Mouse (Mus musculus): ENCODE data around the gene Zfp652. TPM values are rescaled to one million over a fixed set of nuclear protein-coding genes. Genes with fewer than 3 reads are reported as not detected.

Zfp652 gene
- polyA plus RNA-seq, 1 experiment from 2014 or later, result 26.4 TPM

GRCm38 (mm10) chr11:95830411-95831275, 118.2 kb downstream of the Zfp652 start:
- ATAC-seq (no peak), DNase-seq (ENCODE audit: low read depth, low spot score) (no peak)
- CTCF ChIA-PET, result no interaction called here
- peaks cover 7% of the 10 kb centered on the region for H3K27me3 ChIP-seq
- in situ Hi-C loops (cut with MboI; ENCODE audit: low pct_unique_long_range_greater_than_20kb), result no loop called here
- TF ChIP-seq CTCF (IDR thresholded peaks at IDR 0.05), result no peak
- POLR2A ChIA-PET, result no interaction called here

DNA sequence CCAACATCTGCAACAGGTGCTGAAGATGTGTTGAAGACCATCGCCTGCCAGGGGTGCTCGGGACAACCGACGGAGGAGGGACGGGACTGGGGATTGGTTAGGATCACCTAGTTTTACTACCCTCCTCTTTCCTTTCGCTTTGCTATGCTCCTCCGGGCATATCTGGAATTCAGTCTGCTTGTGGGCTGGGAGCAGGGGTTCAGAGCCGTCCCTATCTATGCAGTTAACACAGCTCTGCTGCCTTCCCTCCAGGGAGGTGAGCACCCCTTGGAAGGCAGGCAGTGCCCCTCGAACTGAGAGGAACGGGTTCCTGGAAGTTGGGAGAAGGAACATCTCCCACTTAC, 118.8 kb downstream of the Zfp652 start:
- no peak for ATAC-seq

GRCm38 (mm10) chr11:95831641-95832040, 119.2 kb downstream of the Zfp652 start:
- ChIA-PET POLR2A (no interaction called here), CTCF (no interaction called here)
- in situ Hi-C loops (cut with MboI; ENCODE audit: low pct_unique_long_range_greater_than_20kb), result no loop called here
- H3K27me3 ChIP-seq, result peaks cover 7% of the 10 kb centered on the region
- DNase-seq (ENCODE audit: low read depth, low spot score) (no peak), ATAC-seq (no peak)
- TF ChIP-seq CTCF (IDR thresholded peaks at IDR 0.05), result no peak

More for the DNA sequence above, 118.8 kb downstream of the Zfp652 start:
- CTCF ChIA-PET, result no interaction called here
- DNase-seq (ENCODE audit: low read depth, low spot score), result no peak
- no peak for TF ChIP-seq CTCF (IDR thresholded peaks at IDR 0.05)
- POLR2A ChIA-PET, result no interaction called here
- peaks cover 7% of the 10 kb centered on the region for H3K27me3 ChIP-seq
- in situ Hi-C loops (cut with MboI; ENCODE audit: low pct_unique_long_range_greater_than_20kb), result no loop called here

GRCm38 (mm10) chr11:95832129-95833005, 119.9 kb downstream of the Zfp652 start:
- ATAC-seq (no peak), DNase-seq (ENCODE audit: low read depth, low spot score) (no peak)
- peaks cover 7% of the 10 kb centered on the region for H3K27me3 ChIP-seq
- TF ChIP-seq CTCF (IDR thresholded peaks at IDR 0.05), result no peak
- CTCF ChIA-PET, result interaction anchor here (1.0 kb wide), 1 partner anchor 18 kb away, joined by 3 read pairs; no protein-coding TSS in a partner anchor
- POLR2A ChIA-PET, result no interaction called here
- in situ Hi-C loops (cut with MboI; ENCODE audit: low pct_unique_long_range_greater_than_20kb), result no loop called here

DNA sequence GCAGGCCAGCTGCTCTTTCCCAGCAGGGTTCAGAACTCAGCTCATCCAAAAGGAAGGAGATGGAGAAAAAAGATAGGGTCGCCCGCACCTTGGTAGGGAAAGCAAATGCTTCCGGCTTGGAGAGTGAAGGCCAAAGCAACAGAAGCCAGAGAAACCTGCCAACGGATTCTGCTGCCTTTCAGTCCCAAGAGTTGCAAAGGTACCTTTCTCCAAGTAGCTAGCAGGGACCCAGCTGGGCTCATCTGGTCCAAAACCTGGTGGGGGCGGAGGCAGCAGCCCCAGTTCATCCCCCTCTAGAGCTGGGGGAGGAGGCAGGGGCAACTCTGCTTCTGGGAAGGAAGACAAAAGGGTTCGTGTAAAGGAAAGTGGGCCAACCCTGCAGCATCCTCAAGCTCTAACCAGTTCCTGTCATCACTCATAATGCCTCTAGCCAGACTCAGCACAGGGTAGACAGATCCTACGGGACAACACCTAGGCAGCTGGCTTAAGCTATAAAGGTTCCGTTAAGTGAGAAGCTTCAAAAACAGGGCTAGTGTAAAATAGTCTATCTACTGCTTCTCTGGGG, 120.6 kb downstream of the Zfp652 start:
- no peak for ATAC-seq
- CTCF ChIA-PET, result interaction anchor here (1.0 kb wide), 1 partner anchor 18 kb away, joined by 3 read pairs; no protein-coding TSS in a partner anchor
- in situ Hi-C loops (cut with MboI; ENCODE audit: low pct_unique_long_range_greater_than_20kb), result no loop called here
- no peak for TF ChIP-seq CTCF (IDR thresholded peaks at IDR 0.05)
- H3K27me3 ChIP-seq, result peaks cover 7% of the 10 kb centered on the region
- POLR2A ChIA-PET, result no interaction called here
- DNase-seq (ENCODE audit: low read depth, low spot score), result no peak

- TF ChIP-seq CTCF (IDR thresholded peaks at IDR 0.05), result no peak
- POLR2A ChIA-PET, result no interaction called here
- CTCF ChIA-PET, result no interaction called here
- ATAC-seq (no peak), DNase-seq (ENCODE audit: low read depth, low spot score) (no peak)
- in situ Hi-C loops (cut with MboI; ENCODE audit: low pct_unique_long_range_greater_than_20kb), result no loop called here
- H3K27me3 ChIP-seq, result peaks cover 7% of the 10 kb centered on the region
Measured at GRCm38 (mm10) chr11:95833631-95834142, 121.2 kb downstream of the Zfp652 start.

- no peak for TF ChIP-seq CTCF (IDR thresholded peaks at IDR 0.05)
- POLR2A ChIA-PET, result no interaction called here
- CTCF ChIA-PET, result interaction anchor here (1.9 kb wide), 1 partner anchor 10 kb away, joined by 6 read pairs; the partner anchor contains the start of gene Phospho1
- DNase-seq (ENCODE audit: low read depth, low spot score), result no peak
- peaks cover 7% of the 10 kb centered on the region for H3K27me3 ChIP-seq
- in situ Hi-C loops (cut with MboI; ENCODE audit: low pct_unique_long_range_greater_than_20kb), result no loop called here
- no peak for ATAC-seq
Measured at GRCm38 (mm10) chr11:95834143-95834667, 121.7 kb downstream of the Zfp652 start.

DNA sequence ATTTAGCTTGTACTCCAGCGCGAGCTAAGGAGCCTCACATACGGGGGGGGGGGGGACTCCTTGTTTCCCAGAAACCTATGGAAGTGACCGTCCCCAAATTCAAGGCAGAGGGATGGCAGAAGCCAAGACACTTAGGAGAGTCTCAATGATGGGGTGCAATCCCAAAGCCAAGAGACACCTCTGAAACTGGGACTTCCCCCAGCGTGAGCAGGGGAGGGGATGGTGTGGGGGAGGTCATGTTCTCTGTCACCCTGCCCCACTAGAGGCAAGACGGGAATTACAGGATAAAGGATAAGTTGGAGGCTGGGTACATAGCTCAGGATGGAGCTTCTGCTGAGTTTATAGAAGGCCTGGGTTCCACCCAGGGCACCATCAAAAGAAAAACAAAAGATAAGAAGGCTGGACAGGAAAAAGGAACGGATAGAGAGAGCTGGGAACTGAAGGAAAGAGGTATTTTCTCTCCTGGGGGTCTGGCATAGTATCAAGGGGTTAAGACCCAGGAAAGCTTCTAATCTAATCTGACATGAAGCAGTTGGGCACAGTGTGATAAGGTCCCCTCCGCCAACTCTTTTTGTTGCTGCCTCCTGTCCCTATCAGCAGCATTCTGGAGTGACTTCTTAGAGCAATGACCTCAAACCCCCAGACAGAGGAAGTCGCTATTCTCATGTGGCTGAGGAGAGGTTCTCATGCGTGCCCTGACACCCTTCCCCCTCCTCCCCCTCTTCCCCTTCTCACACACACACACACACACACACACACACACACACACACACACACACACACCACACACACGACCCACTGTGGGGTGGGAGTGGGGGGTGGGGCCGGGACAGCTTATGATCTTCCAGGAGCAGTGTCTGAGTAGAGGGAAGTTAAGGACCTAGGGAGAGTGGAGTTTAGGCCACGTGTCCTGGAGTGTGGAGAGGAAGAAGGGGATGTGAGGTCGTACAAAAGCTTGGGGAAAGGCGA, 122.6 kb downstream of the Zfp652 start:
- ChIA-PET POLR2A (interaction anchor here (0.6 kb wide), 1 partner anchor 57 kb away, joined by 3 read pairs; no protein-coding TSS in a partner anchor), CTCF (interaction anchor here (0.9 to 1.9 kb wide), 2 partner anchors 7 to 10 kb away, joined by 3 to 6 read pairs; partner anchors contain the start of gene Phospho1)
- no peak for TF ChIP-seq CTCF (IDR thresholded peaks at IDR 0.05)
- ATAC-seq (no peak), DNase-seq (ENCODE audit: low read depth, low spot score) (no peak)
- H3K27me3 ChIP-seq, result peaks cover 7% of the 10 kb centered on the region
- in situ Hi-C loops (cut with MboI; ENCODE audit: low pct_unique_long_range_greater_than_20kb), result no loop called here

DNA sequence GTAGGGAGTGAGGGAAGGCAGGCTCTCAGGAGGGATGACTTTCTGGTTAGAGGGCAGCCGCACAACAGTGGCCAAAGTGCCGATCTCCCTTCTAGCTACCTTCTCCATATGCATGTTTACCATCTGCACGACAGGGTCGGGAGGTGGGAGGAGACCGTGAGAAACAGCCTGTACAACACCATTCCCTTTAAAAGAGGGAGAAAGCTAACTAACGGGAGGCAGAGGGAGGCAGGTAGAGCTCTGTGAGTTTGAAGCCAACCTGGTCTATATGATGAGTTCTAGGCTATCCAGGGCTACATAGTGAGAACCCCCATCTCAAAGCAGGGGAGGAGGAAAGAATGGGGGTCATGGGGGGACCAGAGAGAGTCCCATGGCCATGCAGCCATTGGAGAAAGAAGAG, 123.4 kb downstream of the Zfp652 start:
- no peak for TF ChIP-seq CTCF (IDR thresholded peaks at IDR 0.05)
- DNase-seq (ENCODE audit: low read depth, low spot score) (no peak), ATAC-seq (no peak)
- in situ Hi-C loops (cut with MboI; ENCODE audit: low pct_unique_long_range_greater_than_20kb), result no loop called here
- H3K27me3 ChIP-seq, result peaks cover 3% of the 10 kb centered on the region
- ChIA-PET POLR2A (no interaction called here), CTCF (interaction anchor here (0.9 to 1.9 kb wide), 2 partner anchors 8 to 11 kb away, joined by 3 to 6 read pairs; partner anchors contain the start of gene Phospho1)
